Mouse (Mus musculus): ENCODE measurements around the gene Rpl14. TPM values are rescaled to one million over a fixed set of nuclear protein-coding genes. Genes with fewer than 3 reads are reported as not detected.

The Rpl14 gene
- polyA plus RNA-seq, 2 experiments = 556 to 571 TPM

- no peak for DNase-seq (ENCODE audit: low read depth in 3 of 3, low spot score in 3 of 3)
Observed at GRCm38 (mm10) chr9:120542241-120542640, 29.0 kb upstream of the Rpl14 start.

GRCm38 (mm10) chr9:120545994-120546393, 25.2 kb upstream of the Rpl14 start:
- Histone ChIP-seq H3K4me1 (replicated peaks; ENCODE audit: control insufficient read depth in 2 of 2, insufficient read depth in 2 of 2, low read length in 1 of 2) (0 out of 4 replicates have a peak, but pooled peaks cover 0 to 2% of the 10 kb centered on the region in 2 experiments), H3K4me2 (ENCODE audit: low read depth) (no peak overlapping the region), H3K9me3 (ENCODE audit: control insufficient read depth, low read length) (no peaks in the 10 kb centered on the region), H3K27me3 (ENCODE audit: control insufficient read depth, insufficient read depth, low read length) (peaks cover 7% of the 10 kb centered on the region), H3K36me3 (replicated peaks; ENCODE audit: control insufficient read depth, insufficient read depth, low read depth) (no peaks in the 10 kb centered on the region), H3K4me3 (ENCODE audit: insufficient read depth in 1 of 2, low read depth in 2 of 2, low read length in 2 of 2) (no peak overlapping the region), H3K9ac (replicated peaks) (no peak overlapping the region), H3K27ac (no peak overlapping the region)
- no peak for TF ChIP-seq CTCF (IDR thresholded peaks at IDR 0.05; ENCODE audit: low read depth)
- no peak for TF ChIP-seq EP300 (IDR thresholded peaks at IDR 0.05; ENCODE audit: low read depth)
- ATAC-seq (ENCODE audit: insufficient read depth) = no peak
- 23% methylated on average over 2 of the region's 2 CpGs for WGBS (ENCODE audit: insufficient replicate concordance)
- no peak for DNase-seq (ENCODE audit: low read depth in 3 of 3, low spot score in 3 of 3)

More at GRCm38 (mm10) chr9:120542241-120542640, 29.0 kb upstream of the Rpl14 start:
- H3K9me3 ChIP-seq (ENCODE audit: control insufficient read depth, low read length) = no peaks in the 10 kb centered on the region
- no peak overlapping the region for H3K4me3 ChIP-seq (ENCODE audit: insufficient read depth in 1 of 2, low read depth in 2 of 2, low read length in 2 of 2)
- H3K4me2 ChIP-seq (ENCODE audit: low read depth) = no peak overlapping the region
- H3K4me1 ChIP-seq (replicated peaks; ENCODE audit: control insufficient read depth in 2 of 2, insufficient read depth in 2 of 2, low read length in 1 of 2) = 0 out of 4 replicates have a peak, but pooled peaks cover 0 to 2% of the 10 kb centered on the region in 2 experiments
- no peaks in the 10 kb centered on the region for H3K36me3 ChIP-seq (replicated peaks; ENCODE audit: control insufficient read depth, insufficient read depth, low read depth)
- WGBS (ENCODE audit: insufficient replicate concordance) = 19% methylated on average over 6 of the region's 6 CpGs
- TF ChIP-seq EP300 (IDR thresholded peaks at IDR 0.05; ENCODE audit: low read depth) (no peak), CTCF (IDR thresholded peaks at IDR 0.05; ENCODE audit: low read depth) (no peak)
- H3K27me3 ChIP-seq (ENCODE audit: control insufficient read depth, insufficient read depth, low read length) = peaks cover 26% of the 10 kb centered on the region
- no peak for ATAC-seq (ENCODE audit: insufficient read depth)
- H3K27ac ChIP-seq = no peak overlapping the region
- no peak overlapping the region for H3K9ac ChIP-seq (replicated peaks)

- Histone ChIP-seq H3K4me2 (ENCODE audit: low read depth) (no peak overlapping the region), H3K4me3 (ENCODE audit: insufficient read depth in 1 of 2, low read depth in 2 of 2, low read length in 2 of 2) (no peak overlapping the region)
- 69% methylated on average over 9 of the region's 9 CpGs for WGBS (ENCODE audit: insufficient replicate concordance)
Observed at GRCm38 (mm10) chr9:120546482-120546881, 24.8 kb upstream of the Rpl14 start.

GRCm38 (mm10) chr9:120547026-120547668, 24.1 kb upstream of the Rpl14 start:
- Histone ChIP-seq H3K27ac (no peak overlapping the region), H3K36me3 (replicated peaks; ENCODE audit: control insufficient read depth, insufficient read depth, low read depth) (no peaks in the 10 kb centered on the region), H3K4me2 (ENCODE audit: low read depth) (no peak overlapping the region), H3K9me3 (ENCODE audit: control insufficient read depth, low read length) (no peaks in the 10 kb centered on the region), H3K9ac (replicated peaks) (no peak overlapping the region), H3K4me1 (replicated peaks; ENCODE audit: control insufficient read depth in 2 of 2, insufficient read depth in 2 of 2, low read length in 1 of 2) (0 out of 4 replicates have a peak, but pooled peaks cover 0 to 2% of the 10 kb centered on the region in 2 experiments), H3K4me3 (ENCODE audit: insufficient read depth in 1 of 2, low read depth in 2 of 2, low read length in 2 of 2) (no peak overlapping the region), H3K27me3 (ENCODE audit: control insufficient read depth, insufficient read depth, low read length) (peaks cover 2% of the 10 kb centered on the region)
- DNase-seq (ENCODE audit: low read depth in 3 of 3, low spot score in 3 of 3) = no peak
- 12% methylated on average over 16 of the region's 16 CpGs for WGBS (ENCODE audit: insufficient replicate concordance)
- no peak for ATAC-seq (ENCODE audit: insufficient read depth)
- TF ChIP-seq CTCF (IDR thresholded peaks at IDR 0.05; ENCODE audit: low read depth) (no peak), EP300 (IDR thresholded peaks at IDR 0.05; ENCODE audit: low read depth) (no peak)

More at GRCm38 (mm10) chr9:120546482-120546881, 24.8 kb upstream of the Rpl14 start:
- H3K27ac ChIP-seq = no peak overlapping the region
- ATAC-seq (ENCODE audit: insufficient read depth) (no peak), DNase-seq (ENCODE audit: low read depth in 3 of 3, low spot score in 3 of 3) (no peak)
- H3K36me3 ChIP-seq (replicated peaks; ENCODE audit: control insufficient read depth, insufficient read depth, low read depth) = no peaks in the 10 kb centered on the region
- peaks cover 7% of the 10 kb centered on the region for H3K27me3 ChIP-seq (ENCODE audit: control insufficient read depth, insufficient read depth, low read length)
- H3K4me1 ChIP-seq (replicated peaks; ENCODE audit: control insufficient read depth in 2 of 2, insufficient read depth in 2 of 2, low read length in 1 of 2) = 0 out of 4 replicates have a peak, but pooled peaks cover 0 to 2% of the 10 kb centered on the region in 2 experiments
- TF ChIP-seq EP300 (IDR thresholded peaks at IDR 0.05; ENCODE audit: low read depth) = no peak
- H3K9ac ChIP-seq (replicated peaks) = no peak overlapping the region
- no peaks in the 10 kb centered on the region for H3K9me3 ChIP-seq (ENCODE audit: control insufficient read depth, low read length)

- Histone ChIP-seq H3K27me3 (ENCODE audit: control insufficient read depth, insufficient read depth, low read length) (no peaks in the 10 kb centered on the region), H3K4me3 (ENCODE audit: insufficient read depth in 1 of 2, low read depth in 2 of 2, low read length in 2 of 2) (no peak overlapping the region), H3K36me3 (replicated peaks; ENCODE audit: control insufficient read depth, insufficient read depth, low read depth) (no peaks in the 10 kb centered on the region), H3K4me1 (replicated peaks; ENCODE audit: control insufficient read depth in 2 of 2, insufficient read depth in 2 of 2, low read length in 1 of 2) (0 out of 4 replicates have a peak, but pooled peaks cover 0 to 2% of the 10 kb centered on the region in 2 experiments), H3K9ac (replicated peaks) (no peak overlapping the region), H3K4me2 (ENCODE audit: low read depth) (no peak overlapping the region), H3K9me3 (ENCODE audit: control insufficient read depth, low read length) (no peaks in the 10 kb centered on the region), H3K27ac (no peak overlapping the region)
- WGBS (ENCODE audit: insufficient replicate concordance) = 78% methylated on average over 9 of the region's 9 CpGs
- no peak for TF ChIP-seq CTCF (IDR thresholded peaks at IDR 0.05; ENCODE audit: low read depth)
- TF ChIP-seq EP300 (IDR thresholded peaks at IDR 0.05; ENCODE audit: low read depth) = no peak
- DNase-seq (ENCODE audit: low read depth in 3 of 3, low spot score in 3 of 3) (no peak), ATAC-seq (ENCODE audit: insufficient read depth) (no peak)
Observed at GRCm38 (mm10) chr9:120550778-120551177, 20.5 kb upstream of the Rpl14 start.
